Mouse (Mus musculus) urinary bladder, postnatal 36 days (tissue): ENCODE results near the gene Krt33b.

ENCODE experiments used
- DNase-seq, 2 experiments: peaks; one replicate each; pipeline ENCODE4 v3.0.0; 2022; ENCODE audit warnings: low spot score in 2 of 2, mixed read lengths in 1 of 2

The Krt33b gene

GRCm38 (mm10) chr11:100029768-100030167 is at the start of gene Krt33b:
Gene Krt33b, minus strand, starts transcription at chr11:100029868.
- DNase-seq: no peak

DNA sequence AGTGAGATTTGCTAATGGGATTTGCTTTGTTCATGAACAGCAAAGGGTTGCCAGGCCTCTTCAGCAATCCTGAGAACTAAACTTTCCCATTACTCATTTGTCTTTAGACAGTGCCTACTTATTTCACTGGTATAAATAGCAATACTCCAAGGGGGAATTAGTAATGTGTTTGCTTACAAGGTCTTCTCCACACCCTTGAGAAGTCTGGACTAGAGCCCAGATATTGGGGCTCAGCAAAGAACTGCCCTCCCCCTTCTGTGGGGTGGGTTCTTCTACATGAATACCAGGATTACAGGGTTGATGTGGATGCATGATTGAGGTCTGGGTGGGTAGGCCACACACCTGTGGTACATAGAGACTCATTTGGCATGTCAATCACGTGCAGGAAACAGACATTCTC is 44.2 kb upstream of the Krt33b start:
- DNase-seq: no peak

GRCm38 (mm10) chr11:100067293-100068036 is 37.8 kb upstream of the Krt33b start:
- DNase-seq: peak; percentile 56 to 73

GRCm38 (mm10) chr11:100066236-100067010 is 36.8 kb upstream of the Krt33b start:
- DNase-seq: no peak

DNA sequence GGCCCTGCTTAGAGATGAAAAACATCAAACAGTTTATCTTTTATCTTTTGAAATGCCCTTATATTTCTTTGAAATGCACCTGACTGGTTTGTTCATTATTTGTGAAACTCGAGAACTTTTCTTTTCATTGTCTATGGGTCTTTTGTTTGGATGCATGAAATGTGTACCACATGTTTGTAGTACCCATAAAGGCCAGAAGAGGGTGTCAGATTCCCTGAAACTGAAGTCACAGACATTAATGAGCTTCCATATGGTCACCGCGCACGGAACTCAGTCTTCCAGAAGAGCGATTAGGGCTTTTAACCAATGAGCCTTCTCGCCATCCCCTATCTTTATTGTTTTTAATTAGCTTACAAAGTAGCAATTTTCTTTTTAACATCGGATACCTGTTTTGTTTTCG is 29.2 kb upstream of the Krt33b start:
- DNase-seq: no peak

- DNase-seq: no peak
These were observed 26.3 kb upstream of the Krt33b start for GRCm38 (mm10) chr11:100055686-100056655.

GRCm38 (mm10) chr11:100050451-100050850 is 20.8 kb upstream of the Krt33b start, which contains the start of gene Krt31:
Gene Krt31, minus strand, starts transcription at chr11:100050551.
- no peak for DNase-seq

DNA sequence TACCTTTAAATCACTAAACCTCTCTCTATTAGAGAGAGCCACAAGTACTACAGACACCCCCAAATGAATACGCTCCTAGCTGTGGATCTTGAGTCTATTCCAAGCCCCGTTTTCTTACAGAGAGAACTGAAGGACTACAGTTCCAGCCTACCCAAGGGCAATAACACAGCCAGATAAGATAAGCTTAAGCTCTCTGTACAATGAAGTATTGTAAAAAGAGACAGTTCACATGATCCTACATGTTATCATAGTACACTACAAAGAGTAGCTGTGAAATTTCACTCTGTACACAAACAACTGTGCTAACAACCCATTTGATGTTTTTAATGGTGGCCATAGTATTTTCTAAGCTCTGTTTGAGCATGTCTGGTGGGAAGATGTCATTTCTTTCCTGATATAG is 17.5 kb upstream of the Krt33b start:
- DNase-seq: no peak

- no peak for DNase-seq
These were observed 16.7 kb upstream of the Krt33b start for GRCm38 (mm10) chr11:100046303-100046866.

DNA sequence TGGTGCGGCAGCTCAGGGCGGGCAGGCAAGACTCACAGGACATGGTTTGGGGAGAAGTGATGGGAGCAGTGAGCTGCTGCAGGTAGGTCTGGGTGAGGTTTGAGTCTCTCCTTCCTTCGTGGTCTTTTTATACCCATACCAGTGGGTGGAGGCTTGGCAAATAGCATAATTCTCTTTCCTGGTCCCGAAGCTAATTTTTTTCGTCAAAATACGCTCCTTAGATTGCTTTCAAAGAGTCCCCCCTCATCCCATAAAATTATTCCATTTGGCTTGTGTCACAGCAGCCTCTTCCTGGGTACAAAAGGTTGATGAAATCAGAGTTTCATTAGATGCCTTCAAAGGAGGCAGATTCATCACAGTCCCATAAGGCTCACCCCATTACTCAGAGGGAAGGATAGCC is 11.8 kb upstream of the Krt33b start, which contains the start of gene Krt34:
Gene Krt34, minus strand, starts transcription at position 101 of the 400 bp plus-strand sequence.
- no peak for DNase-seq

DNA sequence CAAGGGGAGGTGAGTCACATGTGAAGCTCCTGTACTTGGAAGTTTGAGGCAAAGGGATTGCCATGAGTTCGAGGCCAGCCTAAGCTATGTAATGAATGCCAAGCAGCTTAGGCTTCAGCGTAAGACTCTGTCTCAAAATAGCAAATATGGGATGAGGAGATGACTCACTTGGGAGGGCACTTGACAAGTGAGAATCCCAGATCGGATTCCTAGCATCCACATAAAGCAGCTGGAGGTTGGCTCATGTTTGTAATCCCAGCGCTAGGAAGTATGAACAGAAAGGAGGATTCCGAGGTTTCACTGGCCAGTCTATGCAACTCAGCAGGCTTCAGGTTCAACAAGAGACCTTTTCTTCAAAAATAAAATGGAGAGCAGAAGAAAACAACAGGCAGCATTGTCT is 8.2 kb downstream of the Krt33b start:
- no peak for DNase-seq

DNA sequence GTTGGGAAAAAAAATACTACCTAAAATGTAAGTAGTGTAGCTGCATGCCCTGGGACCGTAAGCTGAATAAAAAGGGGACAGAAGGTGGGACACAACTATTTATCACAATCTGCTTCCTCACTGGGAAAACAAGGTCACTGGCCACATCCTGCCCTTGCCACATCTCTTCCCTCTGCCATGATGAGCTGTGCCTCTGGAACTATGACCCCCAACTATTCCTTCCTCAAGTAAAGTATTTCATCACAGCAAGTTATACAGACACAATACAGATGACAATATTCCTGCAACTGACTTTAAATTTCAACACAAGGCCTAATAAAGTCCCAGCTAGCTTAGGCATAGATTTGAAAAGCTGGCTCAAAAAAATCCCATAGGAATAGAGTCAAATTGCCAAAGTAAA is 10.2 kb downstream of the Krt33b start:
- no peak for DNase-seq

GRCm38 (mm10) chr11:100016112-100016511 is 13.6 kb downstream of the Krt33b start, which contains the start of gene Krt33a:
Gene Krt33a, minus strand, starts transcription at chr11:100016212.
- DNase-seq: no peak

GRCm38 (mm10) chr11:100013691-100014171 is 15.9 kb downstream of the Krt33b start:
- peak; percentile 28 to 47 for DNase-seq

GRCm38 (mm10) chr11:100010682-100011081 is 19.0 kb downstream of the Krt33b start:
- no peak for DNase-seq

GRCm38 (mm10) chr11:100008336-100008735 is 21.3 kb downstream of the Krt33b start:
- no peak for DNase-seq

- DNase-seq: no peak
These were observed 23.0 kb downstream of the Krt33b start for GRCm38 (mm10) chr11:100006624-100007023.

DNA sequence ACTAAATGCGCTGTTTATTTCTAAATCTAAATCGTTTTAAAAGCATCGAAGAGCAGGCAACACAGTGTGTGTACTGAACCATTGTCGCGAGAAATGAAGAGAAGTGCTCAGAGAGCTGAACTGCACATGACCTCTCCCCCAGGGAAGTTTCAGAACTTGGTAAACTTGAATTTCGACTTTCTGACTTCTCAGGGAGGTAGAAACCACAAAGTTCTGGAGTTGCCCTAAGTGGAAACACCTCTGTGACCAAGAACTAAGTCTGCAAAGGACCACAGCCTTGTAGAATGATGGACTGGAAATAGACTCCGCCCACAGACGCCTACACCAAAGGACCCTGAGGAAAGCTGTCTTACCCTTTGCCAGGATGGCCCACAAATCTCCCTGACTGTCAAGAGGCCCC is 23.8 kb downstream of the Krt33b start:
- peak; percentile 9 to 29 for DNase-seq

GRCm38 (mm10) chr11:100004846-100005245 is 24.8 kb downstream of the Krt33b start:
- peak; percentile 57 to 59 for DNase-seq

DNA sequence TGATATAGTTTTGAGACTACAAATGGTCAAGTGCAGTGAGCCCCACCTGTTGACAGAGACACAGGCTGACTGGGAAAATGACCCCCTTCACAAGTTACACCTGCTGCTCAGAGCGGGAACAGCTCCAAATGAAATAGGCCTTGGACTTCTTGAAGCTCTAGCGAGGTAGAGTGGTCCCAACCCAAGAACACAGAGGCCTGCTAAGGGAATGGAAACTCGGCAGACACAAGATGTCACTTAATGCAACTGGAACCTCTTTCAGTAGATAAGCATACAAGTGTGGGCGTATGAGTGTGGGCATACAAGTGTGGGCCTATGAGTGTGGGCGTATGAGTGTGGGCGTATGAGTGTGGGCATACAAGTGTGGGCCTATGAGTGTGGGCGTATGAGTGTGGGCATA is 30.6 kb downstream of the Krt33b start:
- DNase-seq: no peak

- no peak for DNase-seq
These were observed 35.3 kb downstream of the Krt33b start for GRCm38 (mm10) chr11:99994384-99994661.
